Mouse (Mus musculus) heart, embryonic 15.5 days (tissue): ENCODE measurements at regions not wholly inside any gene's neighbourhood (a gene's known extent, or its start where the extent isn't known, plus 50 kb on each side); places are given as distances from the start of the nearest gene placed in this dataset.
A peak's percentile ranks its signal among the peaks of the same experiment; 100 is the strongest.

Experiments
- ATAC-seq: fragments of 200-750 bp; cut with Nextera tagmentation; replicated peaks from 2 replicates; pipeline ENCODE4 v1.8.0; 2017; ENCODE audit warnings: low read depth, moderate TSS enrichment; ENCODE audit not compliant: insufficient number of reproducible peaks, insufficient read depth, low FRiP score
- H3K27ac ChIP-seq: fragments of 300-500 bp; sonication (generic); 2 replicates; pipeline ENCODE4 v1.5.1; 2015; ENCODE audit warnings: mild to moderate bottlenecking, inconsistent platforms
- H3K27me3 ChIP-seq: fragments of 300-500 bp; sonication (generic); 2 replicates; pipeline ENCODE4 v1.6.1; 2015; ENCODE audit warnings: inconsistent platforms
- H3K36me3 ChIP-seq: fragments of 300-500 bp; sonication (generic); 2 replicates; pipeline ENCODE4 v1.6.1; 2015; ENCODE audit warnings: mild to moderate bottlenecking, inconsistent platforms
- H3K4me1 ChIP-seq: fragments of 300-500 bp; sonication (generic); replicated peaks from 2 replicates; pipeline ENCODE4 v1.6.1; 2015; ENCODE audit warnings: inconsistent platforms
- H3K4me2 ChIP-seq: fragments of 300-500 bp; sonication (generic); 2 replicates; pipeline ENCODE4 v1.6.1; 2015; ENCODE audit warnings: inconsistent platforms, mild to moderate bottlenecking, moderate library complexity
- H3K4me3 ChIP-seq: fragments of 300-500 bp; sonication (generic); 2 replicates; pipeline ENCODE4 v1.5.1; 2015; ENCODE audit warnings: mild to moderate bottlenecking, inconsistent platforms
- H3K9ac ChIP-seq: fragments of 300-500 bp; sonication (generic); 2 replicates; pipeline ENCODE4 v1.6.1; 2015; ENCODE audit warnings: mild to moderate bottlenecking, inconsistent platforms
- H3K9me3 ChIP-seq: fragments of 300-500 bp; sonication (generic); replicated peaks from 2 replicates; pipeline ENCODE4 v1.6.1; 2016; ENCODE audit warnings: inconsistent platforms
- WGBS: fragments of 180-500 bp; shearing (Covaris S2); methylation state at CpG from one replicate; pipeline ENCODE4 v1.1.7; 2015; ENCODE audit warnings: mixed read lengths; 5-methylcytosine and 5-hydroxymethylcytosine counted together

DNA sequence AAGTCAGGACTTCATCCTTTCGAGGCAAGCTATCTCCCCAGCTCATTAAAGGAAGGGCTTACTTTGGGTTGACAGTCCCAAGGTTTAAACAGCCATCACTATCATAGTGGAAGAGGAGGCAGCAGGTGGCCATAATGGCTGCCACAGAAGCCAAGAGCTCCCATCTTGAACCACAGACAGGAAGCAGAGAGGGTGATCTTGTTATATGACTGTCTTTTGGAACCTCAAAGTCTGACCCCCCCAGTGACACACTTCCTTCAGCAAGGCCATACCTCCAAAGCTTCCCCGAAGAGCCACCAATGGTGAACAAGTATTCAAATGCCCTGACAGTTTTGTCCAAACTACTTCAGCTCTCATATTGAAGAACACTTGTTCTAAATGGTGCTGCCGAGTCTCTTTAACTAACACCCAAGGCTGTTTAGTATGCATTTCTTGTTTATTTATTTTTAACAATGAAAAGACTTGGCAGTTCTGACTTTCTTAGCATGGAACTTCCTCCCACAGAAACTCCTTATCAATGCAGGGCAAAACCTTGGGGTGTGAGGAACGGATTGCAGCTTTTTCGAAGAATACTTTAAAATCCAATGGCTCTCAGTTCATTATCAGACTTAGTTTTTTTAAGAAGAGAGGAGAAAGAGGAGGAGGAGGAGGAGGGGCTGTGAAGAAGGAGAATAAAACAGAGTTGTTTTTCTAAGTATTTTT is 79.8 kb upstream of the Tnik start:
- no peak for ATAC-seq
- Histone ChIP-seq H3K9me3 (no peaks in the 10 kb centered on the region), H3K4me2 (no peak overlapping the region), H3K4me3 (no peak overlapping the region), H3K36me3 (no peaks in the 10 kb centered on the region), H3K27ac (no peak overlapping the region), H3K4me1 (no peaks in the 10 kb centered on the region), H3K9ac (no peak overlapping the region), H3K27me3 (no peaks in the 10 kb centered on the region)
- 69% methylated on average over 5 of the region's 5 CpGs for WGBS

- H3K9me3 ChIP-seq = no peaks in the 10 kb centered on the region
- no peak overlapping the region for H3K4me3 ChIP-seq
- no peak for ATAC-seq
- 54% methylated on average over 1 of the region's 1 CpGs for WGBS
- H3K27me3 ChIP-seq = no peaks in the 10 kb centered on the region
- no peak overlapping the region for H3K4me2 ChIP-seq
- H3K27ac ChIP-seq = no peak overlapping the region
- H3K4me1 ChIP-seq = peaks cover 9% of the 10 kb centered on the region
- H3K36me3 ChIP-seq = no peaks in the 10 kb centered on the region
- no peak overlapping the region for H3K9ac ChIP-seq
These were observed 77.5 kb upstream of the Tnik start for GRCm38 (mm10) chr3:28185518-28185917.

DNA sequence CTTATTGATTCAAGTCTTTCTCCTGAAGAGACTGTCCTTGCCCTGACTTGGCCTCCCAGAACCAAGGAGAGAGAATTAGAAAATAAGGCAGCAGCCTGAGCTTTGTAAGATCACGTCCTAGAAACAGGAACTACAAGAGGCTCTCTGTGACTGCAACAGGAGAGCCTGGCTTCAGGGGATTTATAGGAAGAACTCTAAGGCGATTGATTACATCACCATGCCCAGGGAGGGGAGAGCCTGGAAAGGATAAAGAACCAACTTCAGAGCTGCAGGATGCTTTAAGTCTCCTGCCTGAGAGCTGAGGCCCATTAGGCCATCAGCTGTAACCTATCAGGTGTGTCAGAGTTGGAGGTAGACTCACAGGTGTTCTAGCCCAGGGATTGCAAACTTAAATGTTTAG is 77.1 kb upstream of the Tnik start:
- Histone ChIP-seq H3K36me3 (no peaks in the 10 kb centered on the region), H3K4me3 (no peak overlapping the region), H3K9ac (no peak overlapping the region), H3K4me1 (peaks cover 9% of the 10 kb centered on the region), H3K9me3 (no peaks in the 10 kb centered on the region), H3K27me3 (no peaks in the 10 kb centered on the region), H3K4me2 (no peak overlapping the region), H3K27ac (no peak overlapping the region)
- WGBS = 48% methylated on average over 2 of the region's 2 CpGs
- ATAC-seq = no peak

DNA sequence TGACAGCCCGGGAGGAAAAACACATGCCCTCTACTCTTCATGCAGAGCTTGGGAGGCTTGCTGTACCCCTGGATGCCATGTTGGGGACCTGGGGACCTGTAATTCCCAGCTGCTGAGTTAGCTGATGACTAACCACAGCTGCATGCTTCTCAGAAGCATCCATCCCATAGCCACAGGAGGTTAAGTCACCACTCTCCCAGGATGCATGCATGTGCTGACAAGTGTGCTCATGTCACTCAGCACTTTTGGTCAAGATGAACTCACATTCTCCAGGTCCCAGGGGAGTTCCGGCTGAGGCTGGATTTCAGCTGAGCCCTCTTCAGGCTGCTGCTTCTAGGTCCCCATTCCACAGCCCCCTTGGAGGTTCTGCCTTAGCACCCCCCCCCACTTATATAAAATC is 73.6 kb upstream of the Tnik start:
- Histone ChIP-seq H3K27ac (no peak overlapping the region), H3K9ac (no peak overlapping the region), H3K9me3 (no peaks in the 10 kb centered on the region), H3K27me3 (no peaks in the 10 kb centered on the region), H3K4me2 (no peak overlapping the region), H3K4me1 (peaks cover 9% of the 10 kb centered on the region), H3K4me3 (no peak overlapping the region), H3K36me3 (no peaks in the 10 kb centered on the region)
- WGBS = 53% methylated on average over 2 of the region's 2 CpGs
- no peak for ATAC-seq

DNA sequence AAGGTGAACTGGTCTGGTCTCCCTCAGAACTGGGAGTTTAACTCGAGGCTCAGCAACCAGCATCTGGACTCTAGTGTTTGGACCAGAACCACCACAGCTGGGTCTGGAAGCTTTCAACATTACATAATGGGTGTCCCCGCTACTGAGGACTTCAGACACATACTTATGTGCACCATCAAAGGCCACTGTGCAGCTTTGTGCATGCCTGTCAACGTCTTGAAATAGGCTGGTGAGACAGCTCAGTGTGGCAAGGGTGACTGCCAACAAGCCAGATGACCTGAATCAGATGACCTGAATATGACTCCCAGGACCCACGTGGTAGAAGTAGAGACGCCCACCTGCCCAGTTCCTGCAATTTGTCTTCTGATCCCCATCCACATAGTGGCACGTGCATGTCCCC is 72.8 kb upstream of the Tnik start:
- peak; percentile 64; the same call in 1 of the 2 replicates for ATAC-seq
- Histone ChIP-seq H3K4me3 (no peak overlapping the region), H3K9me3 (no peaks in the 10 kb centered on the region), H3K4me2 (no peak overlapping the region), H3K9ac (no peak overlapping the region), H3K27ac (no peak overlapping the region), H3K36me3 (no peaks in the 10 kb centered on the region), H3K27me3 (no peaks in the 10 kb centered on the region), H3K4me1 (peaks cover 13% of the 10 kb centered on the region)
- 45% methylated on average over 6 of the region's 6 CpGs for WGBS

GRCm38 (mm10) chr3:28194388-28194970 is 68.5 kb upstream of the Tnik start:
- Histone ChIP-seq H3K27ac (no peak overlapping the region), H3K9me3 (no peaks in the 10 kb centered on the region), H3K27me3 (no peaks in the 10 kb centered on the region), H3K4me2 (no peak overlapping the region), H3K4me3 (no peak overlapping the region), H3K36me3 (no peaks in the 10 kb centered on the region), H3K9ac (no peak overlapping the region), H3K4me1 (peaks cover 11% of the 10 kb centered on the region)
- ATAC-seq = no peak
- 27% methylated on average over 4 of the region's 4 CpGs for WGBS

GRCm38 (mm10) chr3:28196786-28197185 is 66.2 kb upstream of the Tnik start:
- no peak for ATAC-seq
- Histone ChIP-seq H3K27ac (no peak overlapping the region), H3K9me3 (no peaks in the 10 kb centered on the region), H3K27me3 (no peaks in the 10 kb centered on the region), H3K36me3 (no peaks in the 10 kb centered on the region), H3K4me3 (no peak overlapping the region), H3K4me2 (no peak overlapping the region), H3K4me1 (0 out of 2 replicates have a peak, but pooled peaks cover 4% of the 10 kb centered on the region), H3K9ac (no peak overlapping the region)
- WGBS = 38% methylated on average over 1 of the region's 1 CpGs

GRCm38 (mm10) chr3:28209304-28209703 is 53.7 kb upstream of the Tnik start:
- no peak overlapping the region for H3K27ac ChIP-seq
- 72% methylated on average over 2 of the region's 2 CpGs for WGBS
- no peaks in the 10 kb centered on the region for H3K36me3 ChIP-seq
- no peak overlapping the region for H3K4me2 ChIP-seq
- H3K9me3 ChIP-seq = no peaks in the 10 kb centered on the region
- ATAC-seq = no peak
- no peaks in the 10 kb centered on the region for H3K4me1 ChIP-seq
- H3K27me3 ChIP-seq = no peaks in the 10 kb centered on the region
- no peak overlapping the region for H3K9ac ChIP-seq
- H3K4me3 ChIP-seq = no peak overlapping the region

DNA sequence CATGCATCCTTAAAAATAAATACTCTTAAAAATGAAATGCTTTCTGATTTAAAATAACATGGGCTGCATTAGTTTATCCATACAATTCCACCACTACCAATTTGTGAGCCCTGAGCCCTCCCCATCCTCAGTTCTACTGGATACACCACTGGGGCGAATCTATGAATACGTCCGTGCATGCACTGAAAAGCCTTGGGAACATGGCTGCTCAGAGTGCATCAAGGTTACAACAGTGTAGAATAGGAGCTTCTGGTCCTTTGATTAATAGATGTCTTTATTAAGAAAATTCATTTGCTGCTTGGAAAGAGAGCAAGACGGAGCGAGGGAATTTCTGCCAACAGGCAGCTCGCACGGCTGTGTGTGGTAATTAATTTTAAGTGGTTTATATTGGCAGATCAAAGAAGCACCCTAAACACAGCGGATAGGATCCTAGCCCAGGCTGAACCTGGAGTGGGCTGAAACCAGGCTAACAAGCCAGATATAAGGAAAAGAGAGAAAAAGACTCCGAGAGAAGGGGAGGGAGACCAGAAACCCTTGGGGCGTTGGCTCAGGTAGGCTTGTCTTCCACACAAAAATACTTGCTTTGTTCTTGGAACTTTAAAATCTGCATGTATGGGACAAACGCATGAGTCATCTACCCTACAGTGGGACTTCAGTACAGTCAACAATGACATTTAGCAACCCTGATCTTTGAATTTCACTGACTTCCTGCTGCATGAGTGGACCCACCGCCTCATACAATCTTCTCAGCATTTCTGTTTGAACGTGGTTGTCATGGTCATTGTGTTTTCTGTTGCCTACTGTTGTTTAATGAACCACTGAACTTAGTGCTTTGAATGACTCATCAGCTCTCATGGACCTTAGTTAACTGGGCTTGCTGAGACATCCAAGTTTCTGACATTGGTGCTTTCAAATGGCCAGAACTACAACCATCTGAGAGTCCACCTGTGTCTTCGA is 51.9 kb upstream of the Tnik start:
- H3K4me3 ChIP-seq = no peak overlapping the region
- no peaks in the 10 kb centered on the region for H3K9me3 ChIP-seq
- H3K27me3 ChIP-seq = no peaks in the 10 kb centered on the region
- H3K36me3 ChIP-seq = no peaks in the 10 kb centered on the region
- H3K9ac ChIP-seq = no peak overlapping the region
- 84% methylated on average over 14 of the region's 14 CpGs for WGBS
- H3K4me2 ChIP-seq = no peak overlapping the region
- no peaks in the 10 kb centered on the region for H3K4me1 ChIP-seq
- H3K27ac ChIP-seq = no peak overlapping the region
- ATAC-seq = no peak
